Mouse (Mus musculus) E14TG2a.4 (cell line): ENCODE results near the gene Fli1.

Experiments used
- H3K27me3 ChIP-seq: 2 replicates; pipeline ENCODE4 v1.6.1; 2014; ENCODE audit warnings: low read length, control low read depth; ENCODE audit not compliant: insufficient read depth
- H3K36me3 ChIP-seq: 2 replicates; pipeline ENCODE4 v1.6.1; 2014; ENCODE audit warnings: low read length, control low read depth; ENCODE audit not compliant: insufficient read depth
- H3K4me1 ChIP-seq: replicated peaks from 2 replicates; pipeline ENCODE4 v1.6.1; 2014; ENCODE audit warnings: low read depth, low read length, control low read depth
- H3K4me3 ChIP-seq: replicated peaks from 2 replicates; pipeline ENCODE4 v1.5.1; 2014; ENCODE audit warnings: mild to moderate bottlenecking, low read length
- H3K9me3 ChIP-seq: 2 replicates; pipeline ENCODE4 v1.6.1; 2014; ENCODE audit warnings: low read length, control low read depth
- CTCF ChIP-seq: conservative IDR thresholded peaks from 2 replicates; pipeline ENCODE4 v1.5.1; 2014; ENCODE audit warnings: low read length
- NANOG ChIP-seq: IDR thresholded peaks from 2 replicates; pipeline ENCODE4 v1.6.1; 2014; ENCODE audit warnings: borderline replicate concordance, low read length, mixed read lengths
- POU5F1 ChIP-seq: IDR thresholded peaks from 2 replicates; pipeline ENCODE4 v1.6.1; 2014; ENCODE audit warnings: low read length, borderline replicate concordance

Gene Fli1

GRCm38 (mm10) chr9:32494891-32495642 is 47.6 kb downstream of the Fli1 start:
- Histone ChIP-seq H3K27me3 (peaks cover 17% of the 10 kb centered on the region; the same call in 1 of the 2 replicates), H3K36me3 (no peaks in the 10 kb centered on the region), H3K4me1 (peaks cover 5% of the 10 kb centered on the region), H3K4me3 (no peak overlapping the region), H3K9me3 (no peaks in the 10 kb centered on the region)
- TF ChIP-seq NANOG (no peak), POU5F1 (no peak), CTCF (no peak)

- Histone ChIP-seq H3K9me3 (no peaks in the 10 kb centered on the region), H3K36me3 (no peaks in the 10 kb centered on the region), H3K4me3 (no peak overlapping the region), H3K27me3 (peaks cover 17% of the 10 kb centered on the region), H3K4me1 (no peaks in the 10 kb centered on the region)
- TF ChIP-seq POU5F1 (no peak), CTCF (no peak), NANOG (no peak)
Observed at GRCm38 (mm10) chr9:32493588-32494423, 48.9 kb downstream of the Fli1 start.

GRCm38 (mm10) chr9:32492753-32493152 is 49.9 kb downstream of the Fli1 start:
- no peaks in the 10 kb centered on the region for H3K9me3 ChIP-seq
- no peaks in the 10 kb centered on the region for H3K36me3 ChIP-seq
- H3K4me3 ChIP-seq: no peak overlapping the region
- H3K27me3 ChIP-seq: peaks cover 25% of the 10 kb centered on the region
- TF ChIP-seq NANOG (no peak), POU5F1 (no peak), CTCF (no peak)
- H3K4me1 ChIP-seq: no peaks in the 10 kb centered on the region

- peaks cover 25% of the 10 kb centered on the region for H3K27me3 ChIP-seq
- no peaks in the 10 kb centered on the region for H3K9me3 ChIP-seq
- no peak for TF ChIP-seq POU5F1
- TF ChIP-seq CTCF: no peak
- no peak for TF ChIP-seq NANOG
- H3K36me3 ChIP-seq: no peaks in the 10 kb centered on the region
- H3K4me1 ChIP-seq: no peaks in the 10 kb centered on the region
- H3K4me3 ChIP-seq: no peak overlapping the region
Observed at GRCm38 (mm10) chr9:32491484-32491883, 51.2 kb downstream of the Fli1 start.

GRCm38 (mm10) chr9:32489794-32490358 is 52.8 kb downstream of the Fli1 start:
- no peaks in the 10 kb centered on the region for H3K36me3 ChIP-seq
- no peaks in the 10 kb centered on the region for H3K9me3 ChIP-seq
- peaks cover 25% of the 10 kb centered on the region for H3K27me3 ChIP-seq
- TF ChIP-seq NANOG (no peak), CTCF (no peak), POU5F1 (no peak)
- H3K4me3 ChIP-seq: no peak overlapping the region
- H3K4me1 ChIP-seq: no peaks in the 10 kb centered on the region

GRCm38 (mm10) chr9:32489315-32489714 is 53.3 kb downstream of the Fli1 start:
- Histone ChIP-seq H3K27me3 (peaks cover 20% of the 10 kb centered on the region), H3K4me1 (no peaks in the 10 kb centered on the region), H3K9me3 (no peaks in the 10 kb centered on the region), H3K36me3 (no peaks in the 10 kb centered on the region), H3K4me3 (no peak overlapping the region)
- no peak for TF ChIP-seq NANOG
- no peak for TF ChIP-seq CTCF
- TF ChIP-seq POU5F1: no peak

- Histone ChIP-seq H3K9me3 (no peaks in the 10 kb centered on the region), H3K4me1 (no peaks in the 10 kb centered on the region), H3K27me3 (peaks cover 20% of the 10 kb centered on the region), H3K4me3 (no peak overlapping the region), H3K36me3 (no peaks in the 10 kb centered on the region)
- no peak for TF ChIP-seq NANOG
- no peak for TF ChIP-seq POU5F1
- TF ChIP-seq CTCF: no peak
Observed at GRCm38 (mm10) chr9:32488627-32489026, 54.0 kb downstream of the Fli1 start.

GRCm38 (mm10) chr9:32487823-32488222 is 54.8 kb downstream of the Fli1 start:
- Histone ChIP-seq H3K4me3 (no peak overlapping the region), H3K27me3 (peaks cover 20% of the 10 kb centered on the region), H3K36me3 (no peaks in the 10 kb centered on the region), H3K9me3 (no peaks in the 10 kb centered on the region), H3K4me1 (no peaks in the 10 kb centered on the region)
- TF ChIP-seq POU5F1: no peak
- TF ChIP-seq NANOG: no peak
- no peak for TF ChIP-seq CTCF
